In the genomic region with DNA sequence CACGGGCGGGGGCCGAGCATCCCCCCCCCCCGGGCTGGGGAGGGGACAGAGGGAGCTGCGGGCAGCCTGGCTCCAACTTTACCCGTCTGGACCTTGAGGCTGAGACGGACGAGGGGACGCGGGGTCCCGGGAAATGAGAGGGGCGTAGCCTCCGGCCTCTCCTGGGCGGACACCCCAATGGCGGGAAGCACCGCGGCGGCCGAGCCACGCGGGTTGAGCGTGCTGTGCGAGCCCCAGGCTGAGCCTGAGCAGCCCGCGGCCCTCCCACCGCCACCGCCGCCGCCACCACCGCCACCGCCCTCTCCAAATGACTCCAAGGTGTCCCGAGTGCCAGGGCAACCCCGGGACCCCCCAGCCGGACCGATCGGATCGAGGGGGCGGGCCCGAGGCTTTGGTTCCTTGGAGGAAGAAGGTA, we compare ENCODE assay signal across 7 mouse cellular contexts. TPM values are rescaled to one million over a fixed set of nuclear protein-coding genes. Genes with fewer than 3 reads are reported as not detected.
DNase-seq lines count a peak whose midpoint lies in the region; ATAC-seq and TF ChIP-seq lines count a peak whose summit lies in the region.

No protein-coding gene starts in this region.

- no peak for TF ChIP-seq CTCF in cortical plate, adult 2 months (IDR thresholded peaks at IDR 0.05; ENCODE audit: extremely low read depth, insufficient read depth, low read length)
- no peak for TF ChIP-seq CTCF in lung, postnatal 0 days (IDR thresholded peaks at IDR 0.05)

- H3K4me1 ChIP-seq in cortical plate, adult 2 months (ENCODE audit: control insufficient read depth, insufficient read depth, low read length): no peaks in the 10 kb centered on the region
- peaks cover 15% of the 10 kb centered on the region for H3K4me1 ChIP-seq in hindbrain, embryonic 10.5 days (replicated peaks)
- H3K4me1 ChIP-seq in lung, postnatal 0 days (ENCODE audit: insufficient read depth, low read depth, low read length): no peaks in the 10 kb centered on the region

- WGBS in hindbrain, embryonic 10.5 days: under 1% methylated on average over 32 of the region's 39 CpGs
- WGBS in lung, postnatal 0 days: under 1% methylated on average over 22 of the region's 39 CpGs

- H3K9me3 ChIP-seq in hindbrain, embryonic 10.5 days: no peaks in the 10 kb centered on the region
- H3K9me3 ChIP-seq in lung, postnatal 0 days (ENCODE audit: low read length): no peaks in the 10 kb centered on the region

- no peak for TF ChIP-seq POLR2A in cortical plate, adult 2 months (IDR thresholded peaks at IDR 0.05; ENCODE audit: extremely low read depth, insufficient read depth, low read length)

- H3K9ac ChIP-seq in lung, postnatal 0 days (replicated peaks; ENCODE audit: low read depth): peak overlapping the region; percentile 85

- TF ChIP-seq EP300 in lung, postnatal 0 days (IDR thresholded peaks at IDR 0.05): no peak

- H3K27me3 ChIP-seq in hindbrain, embryonic 10.5 days (ENCODE audit: insufficient read depth, poor library complexity, severe bottlenecking): no peaks in the 10 kb centered on the region
- no peaks in the 10 kb centered on the region for H3K27me3 ChIP-seq in lung, postnatal 0 days (replicated peaks; ENCODE audit: insufficient read depth, low read length)

- peak; percentile 7 for DNase-seq in ovary, postnatal 14 days (ENCODE audit: low spot score)
- DNase-seq in ovary, postnatal 36 days (ENCODE audit: low spot score): no peak
- DNase-seq in hindbrain, embryonic 10.5 days (ENCODE audit: low spot score): no peak
- DNase-seq in lung, postnatal 0 days (ENCODE audit: low spot score): no peak
- DNase-seq in layer of hippocampus, postnatal 10 days (ENCODE audit: low spot score in 2 of 2): no peak
- DNase-seq in spleen, postnatal 10 days (ENCODE audit: low spot score in 2 of 2): no peak

- H3K4me2 ChIP-seq in lung, postnatal 0 days (replicated peaks; ENCODE audit: low read depth, low read length): peak overlapping the region; percentile 91

- ATAC-seq in lung, postnatal 0 days: peak; percentile 70

- no peak overlapping the region for H3K27ac ChIP-seq in cortical plate, adult 2 months (ENCODE audit: insufficient read depth, low read length)
- peak overlapping the region; percentile 97 for H3K27ac ChIP-seq in hindbrain, embryonic 10.5 days
- H3K27ac ChIP-seq in lung, postnatal 0 days (ENCODE audit: low read length): peak overlapping the region; percentile 88

- peak overlapping the region; percentile 37 for H3K4me3 ChIP-seq in cortical plate, adult 2 months (ENCODE audit: insufficient read depth, low read length)
- H3K4me3 ChIP-seq in hindbrain, embryonic 10.5 days: peak overlapping the region; percentile 96
- H3K4me3 ChIP-seq in lung, postnatal 0 days (ENCODE audit: low read depth, low read length): peak overlapping the region; percentile 92

- H3K36me3 ChIP-seq in hindbrain, embryonic 10.5 days: peaks cover 10% of the 10 kb centered on the region
- no peaks in the 10 kb centered on the region for H3K36me3 ChIP-seq in lung, postnatal 0 days (ENCODE audit: insufficient read depth, low read length)

RNA-seq across cellular contexts. Expression of a gene that starts 0.4 kb away (rescaled TPM):
- 22.4 and 26.0 TPM in 2 replicates for polyA plus RNA-seq in cortical plate, adult 2 months (2012; rRNA removed)
- polyA plus RNA-seq in hindbrain, embryonic 10.5 days (2016; fragmentation: Nextera tagmentation; extraction: Ambion mirVana): 52.7 and 65.8 TPM in 2 replicates
- 19.7 and 20.3 TPM in 2 replicates for polyA plus RNA-seq in lung, postnatal 0 days (2015; fragmentation: Nextera tagmentation; extraction: Ambion mirVana)
- 10 to 100 TPM; 33.9 to 41.7 TPM for total RNA-seq in layer of hippocampus, postnatal 10 days (2021)

Comparison
In these comparisons a context has a peak if more than half of its experiments do, and no peak if none do; other contexts are left out.
1. H3K4me3 ChIP-seq: peak in every context shown above with its lines; median percentile 96 in hindbrain, embryonic 10.5 days; 92 in lung, postnatal 0 days; 37 in cortical plate, adult 2 months.